Mouse (Mus musculus) intestine, postnatal 0 days (tissue): ENCODE measurements at regions not wholly inside any gene's neighbourhood (a gene's known extent, or its start where the extent isn't known, plus 50 kb on each side); places are given as distances from the start of the nearest gene placed in this dataset.

Experiments
- ATAC-seq: fragments of 200-750 bp; cut with Nextera tagmentation; 2 replicates; pipeline ENCODE4 v1.8.0; 2017; ENCODE audit warnings: mild to moderate bottlenecking, moderate TSS enrichment, moderate library complexity
- H3K27ac ChIP-seq: fragments of 300-500 bp; sonication (generic); 2 replicates; pipeline ENCODE4 v1.5.1; 2014; ENCODE audit warnings: mild to moderate bottlenecking, low read depth, low read length, moderate library complexity
- H3K27me3 ChIP-seq: fragments of 300-500 bp; sonication (generic); replicated peaks from 2 replicates; pipeline ENCODE4 v1.6.1; 2014; ENCODE audit warnings: low read length, mixed read lengths; ENCODE audit not compliant: control insufficient read depth, insufficient read depth
- H3K36me3 ChIP-seq: fragments of 300-500 bp; sonication (generic); 2 replicates; pipeline ENCODE4 v1.6.1; 2014; ENCODE audit warnings: mild to moderate bottlenecking, moderate library complexity; ENCODE audit not compliant: control insufficient read depth, insufficient read depth
- H3K4me1 ChIP-seq: fragments of 300-500 bp; sonication (generic); replicated peaks from 2 replicates; pipeline ENCODE4 v1.6.1; 2014; ENCODE audit warnings: antibody characterized with exemption, low read length, mixed read lengths; ENCODE audit not compliant: control insufficient read depth, insufficient read depth
- H3K4me2 ChIP-seq: fragments of 300-500 bp; sonication (generic); replicated peaks from 2 replicates; pipeline ENCODE4 v1.6.1; 2014; ENCODE audit warnings: low read depth, mild to moderate bottlenecking, moderate library complexity
- H3K4me3 ChIP-seq: fragments of 300-500 bp; sonication (generic); 2 replicates; pipeline ENCODE4 v1.5.1; 2014; ENCODE audit warnings: low read depth, low read length
- H3K9ac ChIP-seq: fragments of 300-500 bp; sonication (generic); 2 replicates; pipeline ENCODE4 v1.6.1; 2014; ENCODE audit warnings: mild to moderate bottlenecking, low read depth, low read length
- H3K9me3 ChIP-seq: fragments of 300-500 bp; sonication (generic); 2 replicates; pipeline ENCODE4 v1.6.1; 2016; ENCODE audit warnings: mixed run types; ENCODE audit not compliant: control insufficient read depth
- CTCF ChIP-seq: sonication (generic); IDR thresholded peaks from 2 replicates; pipeline ENCODE4 v1.5.1; 2016; ENCODE audit warnings: low read depth, mild to moderate bottlenecking, control low read depth, antibody characterized with exemption, moderate library complexity
- WGBS: fragments of 180-500 bp; shearing (Covaris S2); extraction: QIAGEN DNeasy Blood & Tissue Kit; methylation state at CpG from one replicate; pipeline ENCODE4 v1.1.7; 2014; 5-methylcytosine and 5-hydroxymethylcytosine counted together

DNA sequence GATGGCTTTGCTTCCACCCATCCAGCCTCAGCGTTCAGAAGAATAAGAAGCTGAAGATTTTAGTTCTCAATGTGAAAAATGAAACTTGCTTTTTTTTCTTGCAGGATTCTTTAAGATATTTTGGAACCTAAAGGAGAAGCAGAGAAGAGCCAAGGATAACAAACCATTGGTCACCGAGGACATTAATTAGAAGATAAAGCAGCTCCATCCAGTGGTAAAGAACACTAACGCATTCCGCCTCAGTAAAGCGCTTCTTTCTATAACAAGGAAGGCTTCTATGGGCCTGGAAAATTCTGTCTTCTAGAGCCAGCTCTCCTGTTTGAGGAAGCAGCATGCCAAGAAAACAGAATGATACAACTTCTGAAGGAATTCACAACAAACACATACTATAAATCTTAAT is 83.3 kb upstream of the Nek7 start:
- TF ChIP-seq CTCF: peak; percentile 48
- Histone ChIP-seq H3K27me3 (no peaks in the 10 kb centered on the region), H3K27ac (no peak overlapping the region), H3K4me1 (no peaks in the 10 kb centered on the region), H3K36me3 (no peaks in the 10 kb centered on the region), H3K9me3 (no peaks in the 10 kb centered on the region), H3K9ac (no peak overlapping the region), H3K4me3 (no peak overlapping the region), H3K4me2 (no peak overlapping the region)
- WGBS: 65% methylated on average over 5 of the region's 5 CpGs
- no peak for ATAC-seq

GRCm38 (mm10) chr1:138689234-138689633 is 69.3 kb upstream of the Nek7 start:
- 81% methylated on average over 6 of the region's 6 CpGs for WGBS
- no peak for TF ChIP-seq CTCF
- no peaks in the 10 kb centered on the region for H3K36me3 ChIP-seq

GRCm38 (mm10) chr1:138686746-138687145 is 66.8 kb upstream of the Nek7 start:
- 72% methylated on average over 5 of the region's 5 CpGs for WGBS
- Histone ChIP-seq H3K4me1 (no peaks in the 10 kb centered on the region), H3K36me3 (no peaks in the 10 kb centered on the region), H3K27ac (no peak overlapping the region), H3K4me3 (no peak overlapping the region), H3K9ac (no peak overlapping the region), H3K27me3 (no peaks in the 10 kb centered on the region), H3K4me2 (no peak overlapping the region), H3K9me3 (no peaks in the 10 kb centered on the region)
- no peak for ATAC-seq
- no peak for TF ChIP-seq CTCF

More at GRCm38 (mm10) chr1:138689234-138689633, 69.3 kb upstream of the Nek7 start:
- H3K27me3 ChIP-seq: no peaks in the 10 kb centered on the region
- H3K9me3 ChIP-seq: no peaks in the 10 kb centered on the region
- H3K4me2 ChIP-seq: no peak overlapping the region
- no peaks in the 10 kb centered on the region for H3K4me1 ChIP-seq
- H3K4me3 ChIP-seq: no peak overlapping the region
- no peak for ATAC-seq
- no peak overlapping the region for H3K9ac ChIP-seq
- no peak overlapping the region for H3K27ac ChIP-seq

DNA sequence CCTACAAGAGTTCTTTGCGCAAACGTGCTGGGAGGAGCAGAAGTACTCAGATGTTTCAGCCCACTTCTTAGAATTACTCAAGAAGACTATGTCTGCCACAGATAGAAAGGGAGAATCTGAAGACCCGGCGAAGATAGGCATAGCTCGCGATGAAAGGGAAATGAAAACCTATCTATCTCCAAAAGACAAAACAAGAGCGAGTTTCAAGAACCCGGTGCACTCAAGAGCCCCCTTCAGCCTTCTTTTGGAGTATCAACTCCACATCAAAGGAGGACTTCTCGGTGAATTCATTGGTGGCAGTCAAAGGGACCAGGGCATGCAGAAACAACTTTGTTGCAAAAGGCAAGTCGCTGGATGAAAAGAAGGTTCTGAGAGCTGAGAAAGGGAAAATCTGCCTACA is 63.8 kb upstream of the Nek7 start:
- Histone ChIP-seq H3K9ac (no peak overlapping the region), H3K36me3 (no peaks in the 10 kb centered on the region), H3K4me2 (no peak overlapping the region), H3K4me1 (no peaks in the 10 kb centered on the region), H3K4me3 (no peak overlapping the region), H3K27ac (no peak overlapping the region), H3K27me3 (no peaks in the 10 kb centered on the region), H3K9me3 (no peaks in the 10 kb centered on the region)
- 83% methylated on average over 10 of the region's 10 CpGs for WGBS
- no peak for ATAC-seq
- TF ChIP-seq CTCF: no peak

DNA sequence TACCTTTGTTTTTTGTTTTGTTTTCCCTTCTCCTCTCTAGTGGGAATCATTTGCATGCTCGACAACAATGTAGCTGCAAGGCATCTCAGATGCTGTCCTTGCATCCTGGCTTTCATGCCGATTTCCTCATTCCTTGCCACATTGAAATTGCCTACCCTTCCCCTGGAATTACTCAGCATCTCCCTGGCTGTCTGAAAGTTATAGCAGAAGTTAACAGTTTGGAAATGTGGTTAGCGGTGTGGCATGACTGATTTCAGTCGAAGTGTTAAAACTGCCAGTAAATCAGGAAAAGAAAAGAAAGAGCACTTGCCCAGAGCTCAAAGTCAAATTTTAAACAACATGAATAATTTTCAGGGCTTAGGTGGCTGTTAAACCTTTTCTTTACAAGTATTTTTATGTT is 62.0 kb upstream of the Nek7 start:
- Histone ChIP-seq H3K9ac (no peak overlapping the region), H3K27ac (no peak overlapping the region), H3K36me3 (no peaks in the 10 kb centered on the region), H3K4me2 (no peak overlapping the region), H3K4me3 (no peak overlapping the region), H3K9me3 (no peaks in the 10 kb centered on the region), H3K4me1 (no peaks in the 10 kb centered on the region), H3K27me3 (no peaks in the 10 kb centered on the region)
- 69% methylated on average over 4 of the region's 4 CpGs for WGBS
- no peak for TF ChIP-seq CTCF
- no peak for ATAC-seq

DNA sequence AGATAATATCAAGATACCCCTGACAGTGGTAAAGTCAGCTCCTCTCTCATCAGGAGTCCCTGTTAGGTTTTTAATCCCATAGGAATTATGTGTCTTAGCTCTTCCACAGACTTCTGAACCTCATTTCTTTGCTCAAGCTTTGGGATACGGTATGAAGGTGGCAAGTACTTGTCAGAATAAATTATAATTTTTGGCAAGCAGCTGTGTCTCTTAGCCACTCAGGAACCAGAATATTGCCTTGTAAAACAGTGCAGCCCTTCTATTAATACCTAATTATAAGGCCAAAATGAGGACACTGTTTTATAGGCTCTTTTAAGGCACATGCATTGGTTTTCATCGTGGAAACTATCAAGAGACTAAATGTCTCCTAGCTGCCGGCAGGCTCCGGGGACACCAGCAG is 54.3 kb upstream of the Nek7 start:
- no peak overlapping the region for H3K9ac ChIP-seq
- no peaks in the 10 kb centered on the region for H3K9me3 ChIP-seq
- no peak overlapping the region for H3K4me3 ChIP-seq
- no peak overlapping the region for H3K27ac ChIP-seq
- no peak for TF ChIP-seq CTCF
- no peaks in the 10 kb centered on the region for H3K27me3 ChIP-seq
- ATAC-seq: no peak
- H3K4me1 ChIP-seq: no peaks in the 10 kb centered on the region
- H3K4me2 ChIP-seq: no peak overlapping the region
- 89% methylated on average over 4 of the region's 4 CpGs for WGBS
- H3K36me3 ChIP-seq: no peaks in the 10 kb centered on the region
